Mouse (Mus musculus) cortical plate, adult 2 months (tissue): ENCODE measurements around the gene Lap3.

Experiments used
- CTCF ChIP-seq: fragments of 200-500 bp; IDR thresholded peaks from 2 replicates; pipeline ENCODE4 v1.5.1; 2011; ENCODE audit warnings: mild to moderate bottlenecking, control low read depth, low read length; ENCODE audit not compliant: insufficient read depth; ENCODE audit errors: extremely low read depth
- POLR2A ChIP-seq: fragments of 200-500 bp; IDR thresholded peaks from 2 replicates; pipeline ENCODE4 v1.6.1; 2011; ENCODE audit warnings: mild to moderate bottlenecking, low read length, control low read depth; ENCODE audit not compliant: insufficient read depth; ENCODE audit errors: extremely low read depth

GRCm38 (mm10) chr5:45454456-45454855 lies 38.7 kb upstream of the Lap3 start:
- TF ChIP-seq POLR2A: no peak
- TF ChIP-seq CTCF: no peak
